Mouse (Mus musculus) C2C12 (cell line): Measurements from ENCODE around the gene Usp36.

Experiments
- CTCF ChIP-seq: IDR thresholded peaks from one replicate; pipeline ENCODE4 v1.5.1; 2011; ENCODE audit not compliant: control insufficient read depth, insufficient read depth, insufficient read length
- MAX ChIP-seq: IDR thresholded peaks from one replicate; pipeline ENCODE4 v1.6.1; 2011; ENCODE audit warnings: mild to moderate bottlenecking, control low read depth
- MYOG ChIP-seq: IDR thresholded peaks from one replicate; pipeline ENCODE4 v1.6.1; 2011; ENCODE audit not compliant: control insufficient read depth, insufficient read length; ENCODE audit errors: extremely low read depth
- USF1 ChIP-seq: IDR thresholded peaks from one replicate; pipeline ENCODE4 v1.6.1; 2011; ENCODE audit warnings: low read depth, mild to moderate bottlenecking, control low read depth, moderate library complexity

- no peak for TF ChIP-seq CTCF
- TF ChIP-seq MYOG = no peak
- no peak for TF ChIP-seq MAX
- TF ChIP-seq USF1 = no peak
Observed at GRCm38 (mm10) chr11:118210962-118211361, 79.1 kb downstream of the Usp36 start.
